Mouse (Mus musculus) heart, adult 18-20 months (tissue): ENCODE data around the gene Gm11020. TPM values are rescaled to one million over a fixed set of nuclear protein-coding genes. Genes with fewer than 3 reads are reported as not detected.

Experiments used
- DNase-seq, 2 experiments: peaks; one replicate each; pipeline ENCODE4 v3.0.0; 2021 to 2022; ENCODE audit warnings: mixed read lengths in 1 of 2
- total RNA-seq, 2 experiments: library from RNA; stranded (reverse); gene quantifications; 2 replicates each; pipeline ENCODE4 v1.2.3; 2021

Gm11020 gene
- total RNA-seq, 2 experiments from 2014 or later = not detected

- no peak for DNase-seq
Observed at GRCm38 (mm10) chr8:104342426-104342825, 21.1 kb downstream of the Gm11020 start.

DNA sequence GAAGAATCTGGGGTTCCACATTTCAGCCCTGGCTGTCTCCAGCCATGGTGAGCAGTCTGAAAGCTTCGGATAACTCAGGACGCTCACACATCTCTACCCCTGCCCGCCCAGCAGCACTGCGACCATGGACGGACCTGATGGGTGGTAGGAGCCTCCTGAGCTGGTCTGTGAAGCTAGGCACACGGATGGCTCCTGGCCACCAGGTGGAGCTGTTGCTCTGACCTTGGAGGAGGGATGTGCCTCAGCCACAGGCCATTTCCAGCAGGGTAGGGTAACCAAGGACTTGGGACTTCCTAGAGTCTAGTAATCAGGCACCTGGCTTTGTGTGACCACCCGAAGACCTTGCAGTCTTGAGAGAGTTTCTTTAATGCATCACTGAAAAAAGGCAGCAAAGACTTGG is 22.6 kb downstream of the Gm11020 start:
- peak; percentile 87 to 94 for DNase-seq

GRCm38 (mm10) chr8:104344622-104345021 is 23.3 kb downstream of the Gm11020 start:
- DNase-seq = no peak

GRCm38 (mm10) chr8:104346706-104347105 is 25.3 kb downstream of the Gm11020 start:
- DNase-seq = no peak

- peak; percentile 45 to 50 for DNase-seq
Observed at GRCm38 (mm10) chr8:104348971-104349370, 27.6 kb downstream of the Gm11020 start.

DNA sequence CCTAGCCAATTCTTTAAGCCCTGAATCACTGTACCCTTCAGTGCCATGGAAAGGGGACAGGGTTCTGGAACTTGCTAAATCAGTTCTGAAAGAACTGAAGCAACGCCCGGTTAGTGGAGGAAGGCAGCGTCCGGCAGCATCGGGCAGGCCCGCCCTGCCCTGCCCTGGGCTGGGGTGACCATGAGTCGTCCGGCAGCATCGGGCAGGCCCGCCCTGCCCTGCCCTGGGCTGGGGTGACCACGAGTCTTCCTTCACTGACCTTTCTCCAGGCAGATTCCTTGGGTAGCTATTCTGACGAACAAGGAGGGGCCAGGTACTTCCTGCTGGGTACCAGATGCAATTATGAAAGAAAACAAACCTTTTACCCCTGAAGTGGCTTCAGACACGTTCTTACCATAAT is 28.7 kb downstream of the Gm11020 start:
- DNase-seq = no peak

- no peak for DNase-seq
Observed at GRCm38 (mm10) chr8:104353186-104353585, 31.8 kb downstream of the Gm11020 start.

- no peak for DNase-seq
Observed at GRCm38 (mm10) chr8:104354504-104354903, 33.1 kb downstream of the Gm11020 start.

DNA sequence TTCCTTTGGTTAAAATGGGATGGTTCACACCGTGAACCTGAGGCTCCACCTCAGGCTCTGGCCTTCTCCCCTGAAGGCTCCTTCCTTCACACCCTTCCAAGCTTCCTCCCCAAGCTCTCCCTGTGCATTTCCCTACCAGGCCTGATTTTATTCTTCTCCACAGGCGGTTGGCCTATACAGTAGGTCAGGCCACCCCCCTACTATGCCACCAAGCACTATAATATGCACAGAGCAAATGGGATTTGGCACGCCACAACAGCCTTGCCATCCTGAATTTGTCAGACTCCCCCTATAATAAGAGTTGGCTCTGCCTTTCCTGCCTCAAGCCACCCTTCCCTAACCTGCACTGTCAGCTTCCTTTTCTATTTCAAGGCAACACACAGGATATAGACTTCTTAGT is 37.3 kb downstream of the Gm11020 start:
- DNase-seq = no peak

DNA sequence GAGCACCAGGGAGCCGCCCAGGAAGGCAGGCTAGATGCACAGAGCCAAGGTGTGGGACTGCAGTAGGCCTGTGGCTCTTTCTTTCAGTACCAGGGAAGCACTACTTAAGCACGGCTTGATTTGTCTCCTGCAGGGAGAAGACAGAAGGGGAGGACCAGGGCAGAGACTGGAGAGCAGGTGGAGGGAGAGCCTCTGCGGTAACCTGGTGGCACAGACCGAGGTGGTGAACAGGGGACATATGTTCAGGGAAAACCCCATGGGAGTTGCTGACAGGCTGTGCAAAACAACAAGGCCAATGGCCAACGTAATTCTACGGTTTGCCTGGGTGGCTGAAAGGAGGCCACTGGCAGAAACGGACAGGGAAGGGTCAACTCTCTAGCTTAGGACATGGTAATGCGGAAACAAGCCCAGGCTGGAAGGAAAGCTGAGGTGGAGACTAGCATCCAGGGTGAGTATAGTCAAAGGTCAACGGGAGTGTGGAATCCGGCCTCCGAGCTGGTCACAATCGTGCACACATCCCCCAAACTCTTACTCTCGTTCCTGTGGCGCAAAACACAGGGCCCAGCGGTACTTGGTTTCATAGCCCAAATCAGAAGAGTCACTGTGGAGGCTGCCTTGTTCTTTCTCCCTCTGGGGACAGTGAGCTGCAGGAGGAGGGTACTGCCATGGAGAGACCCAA is 38.5 kb downstream of the Gm11020 start:
- no peak for DNase-seq

DNA sequence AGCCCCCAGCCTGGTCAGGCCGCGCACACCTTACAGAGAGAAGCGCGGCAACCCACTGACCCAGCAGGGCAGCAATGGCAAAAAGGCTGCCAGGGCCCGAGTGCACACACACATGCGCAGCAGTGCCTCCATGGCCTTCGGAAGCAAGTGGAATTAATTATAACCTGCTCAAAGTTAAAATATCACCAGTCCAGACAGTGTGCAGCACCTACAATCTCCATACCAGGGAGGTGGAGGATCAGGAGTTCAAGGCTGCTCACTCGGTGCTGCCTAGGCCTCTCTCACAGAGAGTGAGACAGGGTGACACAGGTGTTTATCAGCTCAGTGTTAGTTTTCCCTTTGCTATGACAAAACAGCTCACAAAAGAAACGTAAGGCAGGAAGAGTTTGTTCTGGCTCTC is 44.3 kb downstream of the Gm11020 start:
- DNase-seq = no peak

- no peak for DNase-seq
Observed at GRCm38 (mm10) chr8:104367398-104367797, 46.0 kb downstream of the Gm11020 start.

DNA sequence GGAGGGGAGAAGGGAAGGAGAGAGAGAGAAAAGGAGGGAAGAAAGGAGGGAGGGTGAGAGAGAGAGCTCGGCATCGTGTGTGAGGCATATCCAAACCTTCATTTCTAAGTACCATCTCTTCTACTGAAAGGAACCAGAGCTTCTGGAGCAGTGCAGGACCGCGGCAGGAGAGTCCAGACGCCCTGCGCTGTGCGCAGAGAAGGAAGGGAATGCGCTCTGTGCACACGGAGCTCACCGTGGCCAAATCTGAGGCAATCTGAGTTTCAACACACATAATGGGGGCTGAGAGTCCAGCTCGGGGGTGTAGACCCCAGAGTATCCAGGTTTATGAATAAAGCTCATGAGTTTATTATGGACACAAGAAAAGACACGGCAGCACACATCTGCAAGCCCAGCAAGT is 48.2 kb downstream of the Gm11020 start:
- DNase-seq = no peak

GRCm38 (mm10) chr8:104370071-104370470 is 48.7 kb downstream of the Gm11020 start:
- peak; percentile 40 to 44 for DNase-seq

GRCm38 (mm10) chr8:104371121-104371520 is 49.8 kb downstream of the Gm11020 start:
- DNase-seq = no peak

Other genes with a start within 250 kb of the Gm11020 start
- 100 to 1,000 TPM in 1 of 2 experiments, 10 to 100 TPM in 1; 97.6 to 104 TPM for gene Cdh5, start 219.9 kb upstream of the Gm11020 start, total RNA-seq
- 1 to 10 TPM; 1.5 to 1.8 TPM for gene Bean1, start 151.1 kb upstream of the Gm11020 start, total RNA-seq
- gene Tk2, start 73.0 kb upstream of the Gm11020 start, total RNA-seq = 1 to 10 TPM; 7.2 to 9.5 TPM
- gene Cklf, start 70.7 kb upstream of the Gm11020 start, total RNA-seq = 1 to 10 TPM; 2.6 to 4.8 TPM
- not detected for gene Cmtm2a, start 28.4 kb upstream of the Gm11020 start, total RNA-seq
- not detected for gene Gm45711, start 11.5 kb upstream of the Gm11020 start, total RNA-seq
- gene Cmtm1, start 11.4 kb upstream of the Gm11020 start, total RNA-seq = not detected
- not detected for gene Cmtm2b, start 663 bp downstream of the Gm11020 start, total RNA-seq
- gene Cmtm3, start 17.8 kb downstream of the Gm11020 start, total RNA-seq = 10 to 100 TPM; 14.4 to 17.6 TPM
- 10 to 100 TPM; 11.3 to 12.8 TPM for gene Cmtm4, start 74.2 kb downstream of the Gm11020 start, total RNA-seq
- 10 to 100 TPM; 89.0 to 94.5 TPM for gene Dync1li2, start 121.5 kb downstream of the Gm11020 start, total RNA-seq
- gene Terb1, start 188.3 kb downstream of the Gm11020 start, total RNA-seq = not detected
- 10 to 100 TPM; 26.8 to 34.9 TPM for gene Nae1, start 213.1 kb downstream of the Gm11020 start, total RNA-seq
- gene Car7, start 213.1 kb downstream of the Gm11020 start, total RNA-seq = 1 to 10 TPM; 1.5 to 2.7 TPM